Mouse (Mus musculus) testis, postnatal 10 days (tissue): ENCODE measurements around the gene Bricd5.

Source experiments
- DNase-seq: peaks from one replicate; pipeline ENCODE4 v3.0.0; 2021; ENCODE audit warnings: low spot score

Bricd5 gene

DNA sequence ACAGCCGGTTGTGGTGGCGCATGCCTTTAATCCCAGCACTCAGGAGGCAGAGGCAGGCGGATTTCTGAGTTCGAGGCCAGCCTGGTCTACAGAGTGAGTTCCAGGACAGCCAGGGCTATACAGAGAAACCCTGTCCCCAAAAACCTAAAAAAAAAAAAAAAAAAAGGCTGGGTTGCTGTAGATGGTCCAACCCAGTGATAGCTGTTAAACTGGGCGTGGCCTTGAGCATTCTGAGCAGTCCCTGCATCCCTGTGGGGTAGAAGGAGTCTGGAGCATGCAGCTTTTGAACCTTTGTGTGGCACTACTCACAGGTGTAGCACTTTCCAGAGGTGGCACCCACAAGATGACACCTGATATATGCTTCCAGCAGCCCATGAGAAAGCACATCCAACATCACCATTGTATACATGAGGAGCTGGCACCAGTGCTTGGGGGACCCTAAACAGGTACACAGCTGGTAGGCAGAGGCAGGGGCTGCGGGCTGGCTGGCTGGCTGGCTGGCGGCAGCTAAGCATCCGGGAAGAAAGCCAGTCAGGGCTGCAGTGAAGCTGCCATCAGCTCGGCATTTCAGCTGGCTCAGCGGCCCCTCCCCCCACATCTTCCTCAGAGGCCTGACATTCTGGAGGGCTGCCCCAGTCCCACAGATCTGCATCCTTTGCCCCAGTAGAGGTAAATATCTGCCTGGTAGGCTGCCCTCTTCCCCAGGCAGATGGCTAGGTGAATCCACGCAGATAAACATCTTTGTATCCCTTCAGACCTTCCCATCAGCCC, 11.6 kb downstream of the Bricd5 start:
- no peak for DNase-seq

DNA sequence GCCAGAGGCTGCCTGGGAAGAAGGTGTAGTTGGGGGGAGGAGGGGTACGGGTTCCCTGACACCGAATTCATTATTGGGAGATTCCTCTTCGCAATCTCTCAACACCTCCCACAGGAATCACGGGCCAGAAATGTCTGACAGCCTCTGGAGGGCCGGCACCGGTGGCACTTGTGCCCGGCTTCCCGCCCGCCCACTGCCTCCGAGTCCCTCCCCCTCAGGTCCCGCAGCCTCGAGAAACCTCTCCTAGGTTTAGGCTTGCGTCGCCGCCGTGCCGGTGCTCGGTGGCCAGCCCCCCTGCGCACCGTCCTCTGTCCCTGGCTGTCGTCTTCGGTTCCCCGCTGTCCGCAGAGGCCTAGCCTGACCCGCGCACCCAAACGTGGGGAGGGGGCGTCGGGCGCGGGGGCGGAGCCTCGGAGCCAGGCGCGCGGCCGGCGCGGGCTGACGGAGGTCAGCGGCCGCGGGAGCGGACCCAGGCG, 14.5 kb downstream of the Bricd5 start, which contains the start of gene Caskin1:
Gene Caskin1, plus strand, starts transcription at position 416 of the 476 bp plus-strand sequence.
- peak; percentile 75 for DNase-seq

DNA sequence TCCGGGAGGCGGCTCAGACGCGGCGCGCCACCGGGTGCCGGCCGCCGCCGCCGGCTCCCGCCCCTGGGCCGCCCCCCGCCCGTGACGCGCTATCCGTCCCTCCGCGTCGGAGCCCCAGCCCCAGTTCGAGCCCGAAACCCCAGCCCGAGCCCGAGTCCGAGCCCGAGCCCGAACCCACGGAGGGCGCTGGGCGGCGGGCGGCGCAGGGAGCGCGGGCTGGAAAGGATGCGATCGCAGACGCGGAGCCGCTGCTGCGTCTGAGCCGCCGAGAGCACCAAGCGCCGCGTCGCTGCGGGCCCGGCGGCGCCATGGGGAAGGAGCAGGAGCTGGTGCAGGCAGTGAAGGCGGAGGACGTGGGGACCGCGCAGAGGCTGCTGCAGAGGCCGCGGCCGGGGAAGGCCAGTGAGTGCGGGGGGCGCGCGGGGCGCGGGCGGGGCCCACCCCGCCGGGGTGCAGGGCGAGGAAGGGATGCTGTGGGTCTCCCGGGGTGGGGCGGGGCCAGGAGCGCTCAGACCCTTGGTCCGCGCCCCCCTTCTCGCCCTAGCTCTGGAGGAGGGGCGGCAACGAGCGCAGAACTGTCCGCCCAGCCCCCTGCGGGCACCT, 15.1 kb downstream of the Bricd5 start:
- peak; percentile 78 for DNase-seq

DNA sequence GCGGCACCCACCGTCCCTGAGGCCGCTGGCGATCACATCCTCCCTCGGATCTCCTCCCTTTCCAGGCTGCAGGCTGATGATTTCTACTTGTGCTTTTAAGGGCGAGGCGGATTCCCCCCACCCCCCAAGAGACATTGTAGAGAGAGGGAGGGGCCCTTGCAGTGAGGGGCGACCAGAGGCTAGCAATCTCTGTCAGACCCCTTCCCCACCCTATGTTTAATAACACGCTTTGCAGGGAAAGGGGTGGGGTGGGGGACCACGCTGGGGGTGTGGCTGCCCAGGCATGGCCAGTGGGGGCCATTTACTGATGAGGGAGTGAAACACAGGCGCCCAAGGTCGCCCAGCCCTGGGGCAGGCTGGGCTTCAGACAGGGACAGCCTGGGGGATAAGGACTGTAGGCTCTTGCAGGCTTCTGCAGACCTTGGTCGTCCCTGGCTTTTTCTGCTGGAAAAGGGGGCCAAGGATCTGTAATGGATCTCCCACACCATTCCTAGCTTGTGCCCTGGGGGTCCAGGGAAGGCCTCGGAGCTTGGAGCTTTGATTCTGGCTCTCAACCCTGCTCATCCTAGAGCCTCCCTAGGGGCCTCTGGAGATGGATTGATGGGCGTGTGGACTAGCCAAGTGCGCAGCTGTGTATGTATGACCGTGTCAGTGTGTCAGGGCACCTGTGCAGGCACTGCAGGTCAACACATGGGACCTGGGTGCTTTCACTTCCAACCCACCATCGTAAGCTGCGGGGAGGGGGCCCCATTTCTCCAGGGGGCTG, 15.8 kb downstream of the Bricd5 start:
- DNase-seq = no peak

DNA sequence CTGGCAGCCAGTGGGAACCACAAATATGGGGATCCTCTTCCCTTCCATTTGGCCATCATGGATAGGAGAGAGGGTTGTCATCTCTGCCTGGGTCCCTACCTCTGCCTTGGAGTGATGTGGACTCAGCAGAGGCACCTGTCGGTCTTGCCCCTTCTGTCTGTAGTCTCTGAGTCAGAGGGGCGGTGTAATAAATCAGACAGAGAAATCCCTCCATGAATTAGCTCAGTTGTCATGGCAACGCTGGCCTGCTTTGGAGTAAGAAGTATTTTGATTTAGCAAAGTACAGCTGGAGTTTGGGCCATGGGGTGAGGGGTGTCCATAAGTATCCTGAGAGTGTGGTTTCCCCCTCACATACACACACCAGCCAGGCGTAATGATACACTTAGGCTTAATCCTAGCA, 16.7 kb downstream of the Bricd5 start:
- no peak for DNase-seq

DNA sequence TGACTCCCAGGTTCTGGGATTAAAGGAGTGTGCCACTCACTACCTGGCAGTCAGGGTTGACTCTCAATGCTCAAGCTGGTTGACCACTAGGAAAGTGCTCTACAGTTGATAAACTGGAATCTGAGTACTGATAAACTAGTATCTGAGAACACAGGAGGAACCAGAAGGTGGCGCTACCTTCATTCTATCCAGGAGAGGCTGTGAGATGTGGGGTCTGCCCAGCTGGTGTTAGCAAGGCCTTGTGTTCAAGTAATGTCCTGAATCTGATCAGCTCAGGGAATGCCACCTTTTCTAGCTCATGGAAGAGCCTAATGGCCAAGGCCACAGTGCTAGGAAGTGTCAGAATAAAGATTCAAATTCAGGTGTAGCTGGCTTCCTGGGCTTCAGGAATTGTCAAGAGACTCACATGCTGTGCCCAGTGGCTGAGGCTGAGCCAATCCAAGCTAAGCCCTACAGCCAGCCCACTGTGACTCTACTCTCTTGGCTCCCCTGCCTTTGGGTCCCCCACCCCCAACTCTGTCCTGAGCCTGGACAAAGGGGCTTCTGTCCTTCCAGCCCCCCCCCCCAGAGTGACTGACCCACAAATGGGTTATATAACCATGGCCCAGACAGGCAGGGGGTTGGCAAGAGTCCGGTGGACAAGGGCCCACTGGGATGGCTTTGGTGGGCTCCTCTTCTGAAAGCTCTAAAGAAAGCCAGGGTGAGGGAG, 21.1 kb downstream of the Bricd5 start:
- DNase-seq = no peak

DNA sequence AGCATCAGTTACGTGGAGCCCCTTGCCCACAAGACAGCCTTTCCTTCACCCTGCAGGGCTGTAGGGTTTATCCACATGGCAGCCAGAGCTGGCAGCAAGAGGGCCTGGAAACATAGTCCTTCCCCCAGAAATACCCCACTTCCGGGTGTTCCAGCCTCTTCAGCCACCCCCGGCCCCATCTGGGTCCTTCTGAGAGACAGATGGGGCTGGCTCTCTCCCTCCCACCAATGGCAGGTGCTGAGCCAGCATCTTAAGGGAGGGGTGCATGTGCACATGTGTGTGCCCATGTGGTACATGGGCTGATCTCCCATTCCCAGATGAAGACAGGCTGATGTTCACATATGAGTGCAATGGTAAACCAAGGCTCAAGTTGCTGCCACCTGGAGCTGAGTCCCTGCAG, 21.8 kb downstream of the Bricd5 start:
- no peak for DNase-seq

DNA sequence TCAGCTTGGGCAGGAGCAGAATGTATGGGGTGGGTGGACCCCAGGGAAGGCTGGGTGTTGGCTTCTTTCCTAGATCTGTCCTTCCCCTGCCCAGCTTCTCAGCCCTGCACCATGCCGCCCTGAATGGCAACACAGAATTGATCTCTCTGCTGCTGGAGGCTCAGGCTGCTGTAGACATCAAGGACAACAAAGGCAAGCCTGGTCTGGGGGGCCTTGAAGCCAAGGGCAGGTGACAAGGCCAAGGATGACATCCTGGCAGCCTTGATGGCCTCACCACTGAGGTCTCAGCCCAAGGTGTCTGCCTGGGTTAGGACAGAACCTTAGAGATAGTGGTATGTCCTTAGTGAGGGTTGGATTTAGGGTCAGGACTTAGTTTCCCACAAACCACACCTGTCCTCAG, 22.3 kb downstream of the Bricd5 start:
- no peak for DNase-seq

DNA sequence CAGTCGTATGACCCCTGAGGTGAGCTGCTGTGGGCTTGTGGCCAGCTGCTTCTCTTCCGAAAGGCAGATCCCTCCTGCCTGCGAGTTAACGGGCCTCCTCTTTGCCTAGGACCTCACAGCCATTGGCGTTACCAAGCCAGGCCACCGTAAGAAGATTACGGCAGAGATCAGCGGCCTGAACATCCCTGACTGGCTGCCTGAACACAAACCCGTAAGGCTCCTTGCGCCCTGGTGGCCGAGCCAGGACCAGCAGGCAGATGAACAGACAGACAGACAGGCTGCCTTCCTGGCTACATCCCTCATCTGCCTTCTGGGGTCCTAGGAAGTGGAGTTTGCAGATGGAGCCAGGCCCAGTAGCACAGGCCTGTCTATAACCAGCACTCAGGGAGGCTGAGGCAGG, 28.5 kb downstream of the Bricd5 start:
- DNase-seq = no peak

DNA sequence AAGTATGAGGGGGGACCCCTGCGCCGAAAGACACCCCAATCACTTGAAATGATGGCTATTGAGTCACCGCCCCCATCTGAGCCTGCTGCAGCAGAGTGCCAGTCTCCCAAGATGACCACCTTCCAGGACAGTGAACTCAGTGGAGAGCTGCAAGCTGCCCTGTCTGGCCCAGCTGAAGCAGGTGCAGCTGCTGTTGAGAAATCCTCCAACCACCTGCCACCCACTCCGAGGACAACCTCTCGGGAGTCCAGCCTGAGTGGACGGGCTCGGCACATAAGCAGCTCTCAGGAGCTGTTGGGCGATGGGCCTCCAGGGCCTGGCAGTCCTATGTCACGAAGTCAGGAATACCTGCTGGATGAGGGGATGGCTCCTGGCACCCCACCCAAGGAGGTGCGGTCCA, 30.4 kb downstream of the Bricd5 start:
- DNase-seq = no peak

DNA sequence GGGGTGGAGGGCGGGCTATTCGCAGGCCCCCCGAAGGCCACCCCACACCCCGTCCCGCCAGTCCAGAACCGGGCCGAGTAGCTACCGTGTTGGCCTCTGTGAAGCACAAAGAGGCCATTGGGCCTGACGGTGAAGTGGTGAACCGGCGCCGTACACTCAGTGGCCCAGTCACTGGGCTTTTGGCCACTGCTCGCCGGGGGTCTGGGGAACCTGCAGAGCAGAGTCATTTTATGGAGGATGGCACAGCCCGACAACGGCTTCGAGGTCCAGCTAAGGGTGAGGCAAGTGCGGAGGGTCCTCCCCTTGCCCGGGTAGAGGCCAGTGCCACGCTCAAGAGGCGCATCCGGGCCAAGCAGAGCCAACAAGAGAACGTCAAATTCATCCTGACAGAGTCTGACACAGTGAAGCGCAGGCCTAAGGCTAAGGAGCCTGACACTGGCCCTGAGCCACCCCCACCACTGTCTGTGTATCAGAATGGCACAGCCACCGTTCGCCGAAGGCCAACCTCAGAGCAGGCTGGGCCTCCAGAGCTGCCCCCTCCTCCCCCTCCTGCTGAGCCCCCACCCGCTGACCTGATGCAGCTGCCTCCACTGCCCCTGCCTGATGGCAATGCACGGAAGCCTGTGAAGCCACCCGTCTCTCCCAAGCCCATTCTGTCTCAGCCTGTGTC, 31.7 kb downstream of the Bricd5 start:
- no peak for DNase-seq

DNA sequence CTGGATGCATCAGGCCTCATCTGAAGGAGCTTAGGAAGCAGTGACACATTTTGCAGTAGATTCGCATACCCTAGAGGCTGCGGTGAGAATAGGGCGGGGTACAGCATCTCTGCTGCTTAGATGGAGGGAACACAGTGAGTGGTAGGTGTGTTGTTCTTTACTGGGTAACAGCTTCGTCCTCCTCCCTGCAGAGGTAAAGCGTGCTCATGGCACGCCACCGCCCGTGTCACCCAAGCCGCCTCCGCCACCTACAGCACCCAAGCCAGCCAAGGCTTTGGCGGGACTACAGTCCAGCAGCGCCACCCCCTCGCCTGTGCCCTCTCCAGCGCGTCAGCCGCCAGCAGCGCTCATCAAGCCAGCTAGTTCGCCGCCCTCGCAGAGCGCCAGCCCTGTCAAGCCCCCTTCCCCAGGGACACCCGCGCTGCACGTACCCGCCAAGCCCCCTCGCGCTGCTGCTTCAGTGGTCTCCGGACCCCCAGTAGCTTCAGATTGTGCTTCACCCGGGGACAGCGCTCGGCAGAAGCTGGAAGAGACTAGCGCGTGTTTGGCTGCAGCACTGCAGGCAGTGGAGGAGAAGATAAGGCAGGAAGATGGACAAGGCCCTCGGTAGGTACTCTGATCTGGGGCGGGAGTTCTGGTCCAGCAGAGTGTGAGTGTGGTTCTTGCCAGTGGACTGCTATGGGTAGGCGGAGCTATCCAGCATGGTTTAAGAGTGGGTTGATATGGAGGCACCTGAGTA, 32.8 kb downstream of the Bricd5 start:
- peak; percentile 60 for DNase-seq

DNA sequence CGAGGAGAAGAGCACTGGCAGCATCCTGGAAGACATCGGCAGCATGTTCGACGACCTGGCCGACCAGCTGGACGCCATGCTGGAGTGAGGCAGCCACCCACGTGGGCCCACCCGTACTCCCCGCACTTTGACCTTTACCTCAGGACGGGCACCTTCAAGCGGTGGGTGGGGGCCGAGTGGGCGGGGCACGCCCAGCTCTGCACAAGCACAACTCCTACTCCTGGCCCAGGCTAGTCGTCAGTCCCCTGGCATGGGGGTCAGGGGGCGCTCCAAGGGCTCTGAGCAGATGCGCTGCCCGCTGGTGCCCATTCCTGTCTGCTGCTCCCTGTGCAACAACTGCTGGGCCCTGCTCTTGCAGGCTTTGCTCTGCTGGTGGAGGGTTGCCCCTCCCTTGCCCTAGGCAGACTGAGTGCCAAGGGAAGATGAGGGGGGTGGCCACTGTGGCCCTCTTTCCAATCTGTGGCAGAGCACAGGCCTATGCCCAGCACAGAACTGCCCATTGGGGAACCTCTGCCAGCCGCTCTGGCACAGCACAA, 33.5 kb downstream of the Bricd5 start:
- no peak for DNase-seq

DNA sequence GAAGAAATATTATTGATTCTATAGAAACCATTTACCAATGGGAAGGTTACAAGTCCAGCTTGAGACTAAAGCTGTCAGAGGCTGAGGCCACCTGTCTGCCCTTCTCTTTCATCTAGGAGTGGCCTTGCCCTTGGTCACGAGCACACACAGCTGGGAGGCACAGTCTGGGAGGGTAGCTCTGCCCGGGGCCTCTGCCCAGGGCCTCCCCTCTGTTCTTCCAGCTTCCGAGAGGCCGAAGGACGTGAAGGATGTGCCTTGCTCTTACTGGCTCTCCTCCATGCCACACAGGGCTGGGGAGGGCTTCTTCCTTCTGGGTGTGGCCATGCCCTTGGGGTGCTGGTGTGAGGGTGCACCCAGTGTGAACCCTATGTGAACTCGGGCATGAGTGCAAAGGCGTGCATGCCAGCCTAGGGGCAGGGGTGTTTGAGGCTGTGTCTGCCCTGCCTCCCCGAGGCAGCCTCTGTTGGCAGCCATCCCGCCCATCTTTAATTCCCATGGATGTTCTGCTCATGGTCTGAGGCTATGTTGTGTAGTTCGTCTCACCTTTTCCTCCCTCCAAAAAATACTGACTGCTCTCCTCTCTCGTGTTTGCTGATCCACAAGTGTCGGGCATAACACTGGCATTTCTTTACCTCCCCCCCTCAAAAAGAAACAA, 34.2 kb downstream of the Bricd5 start:
- no peak for DNase-seq

DNA sequence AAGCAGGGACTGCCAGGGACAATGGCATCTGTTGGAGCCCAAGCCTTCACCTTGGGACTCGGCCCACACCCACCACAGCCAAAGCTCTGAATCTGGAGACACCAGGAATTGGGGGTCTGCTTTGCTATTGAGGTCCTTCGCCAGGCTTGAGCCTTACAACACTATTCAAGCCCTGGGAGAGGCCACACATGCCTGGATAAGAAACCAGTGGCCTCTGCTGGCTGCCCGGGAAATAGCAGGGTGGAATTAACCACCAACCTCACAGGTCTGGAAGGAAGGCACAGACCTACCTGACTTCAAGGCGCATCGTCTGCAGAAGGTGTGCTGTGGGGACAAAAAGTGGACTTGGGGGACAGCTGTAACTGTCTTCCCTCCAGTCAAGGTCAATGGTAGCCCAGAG, 39.9 kb downstream of the Bricd5 start:
- peak; percentile 79 for DNase-seq

DNA sequence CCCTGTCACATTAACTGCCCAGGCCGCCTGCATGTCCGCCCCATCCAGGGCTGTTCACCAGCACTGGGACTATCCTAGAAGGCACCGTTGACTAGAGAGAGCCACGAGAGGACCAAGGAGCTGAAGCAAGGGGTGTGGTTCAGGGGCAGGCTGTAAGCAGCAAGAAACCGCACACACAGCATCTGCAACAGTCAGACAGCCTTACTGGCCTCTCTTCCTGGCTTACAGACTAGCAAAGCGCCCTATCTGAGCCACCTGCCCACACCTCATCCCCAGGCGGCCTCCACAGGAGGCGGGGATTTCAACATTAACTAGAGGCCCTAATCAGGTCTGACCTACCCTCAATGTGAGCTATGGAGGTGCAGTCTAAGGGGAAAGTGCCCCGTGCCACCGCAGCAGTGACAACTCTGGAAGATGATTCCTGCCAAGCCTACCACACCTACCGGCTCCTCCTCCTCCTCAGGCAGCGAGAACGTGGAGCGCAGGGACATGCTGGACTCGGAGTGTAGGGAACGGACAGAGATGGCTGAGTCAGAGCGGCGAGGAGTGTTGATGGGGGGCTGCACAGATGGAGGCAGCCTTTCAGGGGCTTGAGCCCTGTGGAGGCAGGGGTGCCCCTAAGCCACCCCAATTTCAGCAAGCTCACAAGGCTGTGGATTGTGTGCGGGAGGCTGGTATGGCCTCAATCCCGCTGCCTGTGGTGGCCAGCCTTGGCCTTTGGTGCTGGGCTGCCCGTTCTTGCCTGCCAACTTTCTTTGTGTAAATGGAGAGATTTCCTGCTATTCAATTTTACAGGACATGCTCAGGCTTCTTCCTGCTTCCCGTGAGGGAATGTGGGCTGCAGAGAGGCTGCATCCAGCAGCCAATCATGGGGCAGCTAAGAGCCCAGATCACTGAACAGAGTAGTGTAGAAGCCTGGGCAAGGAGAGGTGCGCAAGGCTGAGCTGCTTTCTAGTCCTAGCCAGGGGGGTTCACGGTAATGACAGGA, 40.9 kb downstream of the Bricd5 start:
- no peak for DNase-seq

DNA sequence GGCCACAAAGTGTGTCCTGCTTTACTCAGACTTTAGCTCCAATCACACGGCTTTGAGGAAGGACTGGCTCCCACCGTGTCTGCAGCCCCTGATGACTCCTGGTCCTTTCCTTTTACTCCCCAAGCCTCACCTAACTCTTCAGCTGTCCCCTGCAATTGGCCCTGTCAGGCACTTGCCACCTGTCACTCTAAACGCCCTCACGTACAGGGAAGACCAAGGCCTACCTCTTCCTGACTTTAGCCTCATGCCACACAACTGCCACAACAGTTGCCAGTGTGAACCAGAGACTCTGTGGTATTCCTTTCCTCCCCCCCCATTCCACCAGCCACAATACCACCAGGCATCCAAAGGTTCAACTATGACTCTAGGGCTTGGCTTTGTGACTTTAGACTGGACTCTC, 46.8 kb downstream of the Bricd5 start:
- no peak for DNase-seq

DNA sequence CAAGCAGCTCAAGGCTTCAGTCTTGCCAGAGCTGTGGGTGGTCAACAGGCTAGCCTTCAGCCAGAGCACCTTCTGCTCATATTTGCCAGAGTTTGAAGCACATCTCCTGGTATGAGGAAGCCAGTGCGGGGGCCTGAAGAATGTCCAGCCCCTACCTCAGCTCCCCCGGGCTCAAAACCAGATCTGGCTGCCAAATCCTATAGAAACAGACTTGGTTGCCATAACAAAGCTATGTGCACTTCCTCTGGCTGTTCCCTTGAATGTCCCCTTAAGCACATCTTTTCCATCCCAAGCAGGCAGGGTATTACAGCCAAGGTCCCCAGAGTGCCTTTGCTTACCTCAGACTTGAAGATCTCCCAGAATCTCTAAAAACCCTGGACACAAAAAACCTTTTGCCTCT, 51.0 kb downstream of the Bricd5 start:
- DNase-seq = no peak
